Mouse (Mus musculus) small intestine, adult 2 months (tissue): ENCODE data around the gene Mcf2. TPM values are rescaled to one million over a fixed set of nuclear protein-coding genes. Genes with fewer than 3 reads are reported as not detected.

Experiments used
- H3K27ac ChIP-seq: fragments of 200-500 bp; 2 replicates; pipeline ENCODE4 v1.5.1; 2012; ENCODE audit warnings: low read depth, low read length, control low read depth, inconsistent platforms; ENCODE audit not compliant: insufficient read depth
- H3K27me3 ChIP-seq: fragments of 200-500 bp; 2 replicates; pipeline ENCODE4 v1.6.1; 2012; ENCODE audit warnings: mild to moderate bottlenecking, moderate library complexity, low read length, inconsistent platforms; ENCODE audit not compliant: control insufficient read depth, insufficient read depth
- H3K36me3 ChIP-seq: fragments of 200-500 bp; 2 replicates; pipeline ENCODE4 v1.6.1; 2012; ENCODE audit warnings: mild to moderate bottlenecking, low read length, control low read depth, inconsistent platforms; ENCODE audit not compliant: control insufficient read depth, insufficient read depth
- H3K4me1 ChIP-seq: fragments of 200-500 bp; 2 replicates; pipeline ENCODE4 v1.6.1; 2012; ENCODE audit warnings: low read length, inconsistent platforms, mixed read lengths; ENCODE audit not compliant: control insufficient read depth, insufficient read depth, insufficient read length
- H3K4me3 ChIP-seq: fragments of 200-500 bp; 2 replicates; pipeline ENCODE4 v1.5.1; 2012; ENCODE audit warnings: low read depth, mild to moderate bottlenecking, control low read depth, inconsistent platforms, low read length, moderate library complexity
- CTCF ChIP-seq: fragments of 200-500 bp; IDR thresholded peaks from 2 replicates; pipeline ENCODE4 v1.5.1; 2012; ENCODE audit warnings: low read depth, mild to moderate bottlenecking, control low read depth, inconsistent platforms, low read length, moderate library complexity, mixed read lengths; ENCODE audit not compliant: insufficient replicate concordance, insufficient read length; ENCODE audit errors: extremely low read depth
- POLR2A ChIP-seq: fragments of 200-500 bp; IDR thresholded peaks from 2 replicates; pipeline ENCODE4 v1.6.1; 2012; ENCODE audit warnings: low read depth, mild to moderate bottlenecking, control low read depth, inconsistent platforms, low read length, moderate library complexity
- WGBS: fragments of 180-500 bp; shearing (Covaris S2); methylation state at CpG from one replicate; pipeline ENCODE4 v1.1.7; 2018; 5-methylcytosine and 5-hydroxymethylcytosine counted together
- polyA plus RNA-seq: library from polyadenylated mRNA; depleted of rRNA; stranded (reverse); fragments of >200 nt; gene quantifications from 2 replicates; pipeline ENCODE4 v1.2.3, GENCODE M21; 2012

Gene Mcf2
- polyA plus RNA-seq, 1 experiment = not detected

- Histone ChIP-seq H3K36me3 (no peaks in the 10 kb centered on the region), H3K27ac (no peak overlapping the region), H3K27me3 (no peaks in the 10 kb centered on the region), H3K4me3 (no peak overlapping the region), H3K4me1 (no peaks in the 10 kb centered on the region)
- WGBS = 26% methylated on average over 13 of the region's 13 CpGs
- TF ChIP-seq POLR2A (no peak), CTCF (no peak)
Observed at GRCm38 (mm10) chrX:60147268-60147974, 31.5 kb downstream of the Mcf2 start.

- TF ChIP-seq CTCF = no peak
- no peaks in the 10 kb centered on the region for H3K4me1 ChIP-seq
- WGBS = 83% methylated on average over 1 of the region's 1 CpGs
- no peaks in the 10 kb centered on the region for H3K36me3 ChIP-seq
- no peaks in the 10 kb centered on the region for H3K27me3 ChIP-seq
- no peak overlapping the region for H3K4me3 ChIP-seq
- no peak overlapping the region for H3K27ac ChIP-seq
Observed at GRCm38 (mm10) chrX:60075359-60075758, 103.5 kb downstream of the Mcf2 start.

- TF ChIP-seq CTCF (no peak), POLR2A (no peak)
- 29% methylated on average over 9 of the region's 9 CpGs for WGBS
- no peaks in the 10 kb centered on the region for H3K4me1 ChIP-seq
- H3K27ac ChIP-seq = no peak overlapping the region
- no peaks in the 10 kb centered on the region for H3K36me3 ChIP-seq
- H3K27me3 ChIP-seq = no peaks in the 10 kb centered on the region
- no peak overlapping the region for H3K4me3 ChIP-seq
Observed at GRCm38 (mm10) chrX:60055185-60055584, 123.7 kb downstream of the Mcf2 start.

- Histone ChIP-seq H3K4me1 (no peaks in the 10 kb centered on the region), H3K36me3 (no peaks in the 10 kb centered on the region), H3K27me3 (no peaks in the 10 kb centered on the region), H3K27ac (no peak overlapping the region), H3K4me3 (no peak overlapping the region)
- TF ChIP-seq POLR2A (no peak), CTCF (no peak)
- 35% methylated on average over 1 of the region's 1 CpGs for WGBS
Observed at GRCm38 (mm10) chrX:60054745-60055144, 124.1 kb downstream of the Mcf2 start.

- no peaks in the 10 kb centered on the region for H3K36me3 ChIP-seq
- H3K4me1 ChIP-seq = no peaks in the 10 kb centered on the region
- H3K27ac ChIP-seq = no peak overlapping the region
- WGBS = 17% methylated on average over 3 of the region's 3 CpGs
- no peaks in the 10 kb centered on the region for H3K27me3 ChIP-seq
- H3K4me3 ChIP-seq = no peak overlapping the region
- TF ChIP-seq POLR2A (no peak), CTCF (peak; percentile 16; the same call in 1 of the 2 replicates)
Observed at GRCm38 (mm10) chrX:60026654-60027053, 152.2 kb downstream of the Mcf2 start.

- no peak overlapping the region for H3K4me3 ChIP-seq
- no peak overlapping the region for H3K27ac ChIP-seq
- no peaks in the 10 kb centered on the region for H3K4me1 ChIP-seq
- TF ChIP-seq CTCF (no peak), POLR2A (no peak)
- 77% methylated on average over 2 of the region's 2 CpGs for WGBS
- H3K27me3 ChIP-seq = no peaks in the 10 kb centered on the region
- no peaks in the 10 kb centered on the region for H3K36me3 ChIP-seq
Observed at GRCm38 (mm10) chrX:60021595-60021994, 157.3 kb downstream of the Mcf2 start.

- TF ChIP-seq CTCF (no peak), POLR2A (no peak)
- Histone ChIP-seq H3K36me3 (no peaks in the 10 kb centered on the region), H3K4me3 (no peak overlapping the region), H3K27me3 (no peaks in the 10 kb centered on the region), H3K27ac (no peak overlapping the region), H3K4me1 (no peaks in the 10 kb centered on the region)
- 80% methylated on average over 4 of the region's 4 CpGs for WGBS
Observed at GRCm38 (mm10) chrX:60021007-60021406, 157.9 kb downstream of the Mcf2 start.
